Mouse (Mus musculus) liver, embryonic 15.5 days (tissue): ENCODE measurements at regions not wholly inside any gene's neighbourhood (a gene's known extent, or its start where the extent isn't known, plus 50 kb on each side); places are given as distances from the start of the nearest gene placed in this dataset.
A peak's percentile ranks its signal among the peaks of the same experiment; 100 is the strongest.

Experiments
- ATAC-seq: fragments of 200-750 bp; cut with Nextera tagmentation; 2 replicates; pipeline ENCODE4 v1.8.0; 2017; ENCODE audit warnings: moderate number of reproducible peaks, mild to moderate bottlenecking, moderate library complexity; ENCODE audit not compliant: insufficient read depth
- H3K27ac ChIP-seq: fragments of 300-500 bp; sonication (generic); replicated peaks from 2 replicates; pipeline ENCODE4 v1.5.1; 2015; ENCODE audit warnings: mild to moderate bottlenecking, inconsistent platforms
- H3K27me3 ChIP-seq: fragments of 300-500 bp; sonication (generic); 2 replicates; pipeline ENCODE4 v1.6.1; 2015; ENCODE audit warnings: mild to moderate bottlenecking, inconsistent platforms
- H3K36me3 ChIP-seq: fragments of 300-500 bp; sonication (generic); replicated peaks from 2 replicates; pipeline ENCODE4 v1.6.1; 2015; ENCODE audit warnings: moderate library complexity, mild to moderate bottlenecking, inconsistent platforms
- H3K4me1 ChIP-seq: fragments of 300-500 bp; sonication (generic); replicated peaks from 2 replicates; pipeline ENCODE4 v1.6.1; 2015; ENCODE audit warnings: inconsistent platforms
- H3K4me2 ChIP-seq: fragments of 300-500 bp; sonication (generic); 2 replicates; pipeline ENCODE4 v1.6.1; 2015; ENCODE audit warnings: moderate library complexity, mild to moderate bottlenecking, inconsistent platforms
- H3K4me3 ChIP-seq: fragments of 300-500 bp; sonication (generic); replicated peaks from 2 replicates; pipeline ENCODE4 v1.5.1; 2015; ENCODE audit warnings: mild to moderate bottlenecking, inconsistent platforms
- H3K9ac ChIP-seq: fragments of 300-500 bp; sonication (generic); 2 replicates; pipeline ENCODE4 v1.6.1; 2015; ENCODE audit warnings: moderate library complexity, mild to moderate bottlenecking, inconsistent platforms
- H3K9me3 ChIP-seq: fragments of 300-500 bp; sonication (generic); replicated peaks from 2 replicates; pipeline ENCODE4 v1.6.1; 2016; ENCODE audit warnings: inconsistent platforms
- WGBS: fragments of 180-500 bp; shearing (Covaris S2); methylation state at CpG from one replicate; pipeline ENCODE4 v1.1.7; 2015; ENCODE audit warnings: mixed read lengths; ENCODE audit not compliant: insufficient replicate concordance; 5-methylcytosine and 5-hydroxymethylcytosine counted together

DNA sequence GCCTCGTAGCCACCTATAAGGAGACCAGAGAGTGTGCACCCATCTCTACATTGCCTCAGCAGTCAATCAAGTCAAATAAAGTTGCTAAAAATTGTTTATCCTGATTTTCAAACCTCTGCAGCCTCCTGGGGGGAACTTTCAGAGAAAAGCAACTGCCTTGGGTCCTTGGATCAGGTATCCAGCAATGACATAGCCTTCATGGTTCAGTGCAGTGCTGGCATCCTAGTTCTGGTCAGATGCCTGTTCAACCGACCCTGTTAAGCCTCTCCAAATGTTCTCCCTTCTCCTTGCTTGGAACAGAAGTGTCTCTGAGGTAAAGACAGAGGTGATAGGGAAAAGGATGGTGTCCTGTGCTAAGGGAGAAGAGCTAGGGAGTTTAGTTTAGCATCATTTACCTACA is 64.7 kb upstream of the Ppm1h start:
- Histone ChIP-seq H3K9me3 (no peaks in the 10 kb centered on the region), H3K27me3 (no peaks in the 10 kb centered on the region), H3K4me2 (no peak overlapping the region), H3K4me3 (no peak overlapping the region), H3K36me3 (no peaks in the 10 kb centered on the region), H3K4me1 (peaks cover 6% of the 10 kb centered on the region; the same call in 1 of the 2 replicates), H3K9ac (no peak overlapping the region), H3K27ac (no peak overlapping the region)
- 0 out of 2 replicates have a peak, but pooled peaks have one; percentile 5 for ATAC-seq
- 41% methylated on average over 2 of the region's 2 CpGs for WGBS

DNA sequence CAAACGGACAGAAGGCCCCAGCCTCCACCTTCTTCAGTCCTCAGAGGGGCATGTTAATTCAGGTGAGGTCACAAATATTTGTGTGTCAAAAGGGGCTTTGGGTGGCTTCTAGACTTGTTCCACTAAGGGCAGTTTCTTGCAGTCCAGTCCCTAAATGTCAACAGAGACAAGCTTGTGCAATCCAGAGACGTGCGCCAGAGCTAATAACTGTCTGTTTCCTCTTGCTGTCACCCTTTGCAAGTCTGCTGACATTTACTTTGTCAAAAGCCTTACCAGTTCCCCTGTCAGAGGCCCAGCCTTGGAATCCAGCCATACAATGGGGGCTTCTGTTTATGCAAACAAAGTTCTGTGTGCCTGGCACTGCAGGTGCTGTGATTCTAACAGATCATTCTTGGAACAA is 63.8 kb upstream of the Ppm1h start:
- H3K36me3 ChIP-seq = no peaks in the 10 kb centered on the region
- H3K4me2 ChIP-seq = no peak overlapping the region
- H3K27me3 ChIP-seq = no peaks in the 10 kb centered on the region
- H3K4me1 ChIP-seq = peaks cover 9% of the 10 kb centered on the region; the same call in 1 of the 2 replicates
- H3K9ac ChIP-seq = no peak overlapping the region
- H3K4me3 ChIP-seq = no peak overlapping the region
- H3K27ac ChIP-seq = 0 out of 2 replicates have a peak overlapping the region, but pooled peaks have one; percentile 51
- ATAC-seq = peak; percentile 74
- H3K9me3 ChIP-seq = no peaks in the 10 kb centered on the region
- WGBS = 24% methylated on average over 3 of the region's 3 CpGs

DNA sequence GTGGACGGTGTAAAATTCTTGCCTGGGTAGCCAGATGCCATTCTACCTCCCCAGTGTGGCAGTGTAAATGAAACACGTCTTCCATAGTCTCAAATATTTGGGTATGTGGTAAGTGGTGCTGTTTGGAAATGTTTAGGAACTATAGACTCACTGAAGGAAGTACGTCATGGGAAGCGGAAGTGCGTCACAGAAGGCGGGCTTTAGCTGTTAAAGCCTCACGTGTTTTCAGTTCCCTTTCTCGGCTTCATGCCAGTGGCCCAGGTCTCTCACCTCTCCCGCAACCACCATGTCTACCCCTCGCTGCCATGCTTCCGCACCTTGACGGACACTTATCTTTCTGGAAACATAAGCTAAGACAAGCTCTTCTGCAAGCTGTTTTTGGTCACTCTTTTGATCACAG is 62.9 kb upstream of the Ppm1h start:
- Histone ChIP-seq H3K4me3 (no peak overlapping the region), H3K9me3 (no peaks in the 10 kb centered on the region), H3K36me3 (no peaks in the 10 kb centered on the region), H3K27me3 (no peaks in the 10 kb centered on the region), H3K9ac (no peak overlapping the region), H3K27ac (no peak overlapping the region), H3K4me2 (no peak overlapping the region), H3K4me1 (peaks cover 9% of the 10 kb centered on the region; the same call in 1 of the 2 replicates)
- no peak for ATAC-seq
- 72% methylated on average over 12 of the region's 12 CpGs for WGBS

DNA sequence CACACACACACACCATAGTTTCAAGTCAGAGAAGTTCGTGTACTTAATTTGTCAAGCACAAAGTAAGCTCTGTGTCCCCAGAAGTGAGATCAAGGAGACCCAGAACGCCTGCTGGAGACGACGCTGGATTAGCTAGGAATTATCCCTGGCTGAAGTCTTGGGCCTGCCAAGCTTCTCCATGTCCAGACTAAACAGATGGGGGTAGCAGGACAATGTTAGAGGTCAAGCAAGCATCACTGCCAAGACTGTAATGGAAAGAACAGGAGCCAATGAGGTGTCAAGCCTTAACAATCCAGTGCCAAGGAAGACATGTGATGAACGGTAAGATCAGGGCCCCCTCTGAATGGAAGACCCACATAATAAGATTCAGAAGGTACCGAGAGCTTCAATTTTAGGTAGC is 62.2 kb upstream of the Ppm1h start:
- H3K9me3 ChIP-seq = no peaks in the 10 kb centered on the region
- 72% methylated on average over 6 of the region's 6 CpGs for WGBS
- ATAC-seq = no peak

DNA sequence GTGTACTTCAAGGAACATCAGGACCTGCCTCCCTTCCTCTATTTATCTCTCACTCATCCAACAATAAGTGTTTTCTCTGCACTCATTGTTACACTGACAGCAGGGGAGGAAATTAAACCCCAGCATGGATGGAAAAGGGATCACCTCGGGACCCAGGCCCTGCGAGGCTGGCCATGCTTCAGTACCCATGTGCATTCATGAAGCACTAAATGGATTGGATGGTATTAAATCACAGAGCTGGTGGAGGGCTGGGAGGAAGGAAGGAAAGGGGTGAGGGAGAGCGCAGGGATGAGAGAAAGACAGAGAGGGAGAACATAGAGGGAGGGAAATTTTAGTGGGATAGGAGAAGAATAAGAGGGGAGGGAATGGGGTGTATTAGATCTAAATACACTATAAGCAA is 59.7 kb upstream of the Ppm1h start:
- Histone ChIP-seq H3K9me3 (no peaks in the 10 kb centered on the region), H3K36me3 (no peaks in the 10 kb centered on the region), H3K4me3 (no peak overlapping the region), H3K27me3 (no peaks in the 10 kb centered on the region), H3K4me2 (no peak overlapping the region), H3K27ac (no peak overlapping the region), H3K4me1 (0 out of 2 replicates have a peak, but pooled peaks cover 9% of the 10 kb centered on the region), H3K9ac (no peak overlapping the region)
- no peak for ATAC-seq
- WGBS = 59% methylated on average over 3 of the region's 3 CpGs

More for the DNA sequence above, 62.2 kb upstream of the Ppm1h start:
- no peaks in the 10 kb centered on the region for H3K36me3 ChIP-seq
- no peaks in the 10 kb centered on the region for H3K27me3 ChIP-seq
- H3K4me2 ChIP-seq = no peak overlapping the region
- no peak overlapping the region for H3K27ac ChIP-seq
- no peak overlapping the region for H3K4me3 ChIP-seq
- H3K4me1 ChIP-seq = peaks cover 9% of the 10 kb centered on the region; the same call in 1 of the 2 replicates
- H3K9ac ChIP-seq = no peak overlapping the region

DNA sequence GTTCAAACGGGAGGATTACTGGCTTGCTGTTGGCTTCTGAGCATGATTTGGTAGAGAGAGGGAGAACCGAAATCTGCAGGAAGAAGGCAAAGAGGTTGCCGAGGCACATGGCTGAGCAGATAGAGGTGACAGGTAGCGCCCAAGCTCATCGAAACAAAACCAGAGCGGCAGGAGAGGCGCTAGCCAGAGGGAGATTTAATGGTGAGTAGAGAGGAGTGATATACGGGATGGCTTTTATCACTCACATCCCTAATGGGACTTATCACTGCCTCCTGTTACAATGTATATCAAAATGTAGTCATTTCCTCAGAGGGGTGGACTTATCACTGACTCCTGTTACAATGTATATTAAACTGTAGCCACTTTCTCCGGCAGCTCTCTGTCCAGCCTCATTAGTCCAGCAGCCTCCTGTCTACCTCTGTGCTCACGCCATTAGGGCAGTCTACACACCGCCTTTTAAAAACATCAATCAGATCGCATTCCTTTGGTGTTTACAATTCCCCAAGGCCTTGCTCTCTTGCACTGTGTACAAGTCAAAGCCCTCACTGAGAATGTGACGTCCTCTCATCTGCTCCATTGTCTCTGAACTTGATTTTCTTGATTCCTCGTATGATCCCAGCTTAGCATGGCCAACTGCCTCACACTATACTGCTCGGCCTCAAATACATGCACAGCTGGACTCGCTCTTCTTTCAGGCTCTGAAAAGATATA is 59.0 kb upstream of the Ppm1h start:
- H3K4me2 ChIP-seq = no peak overlapping the region
- H3K4me3 ChIP-seq = no peak overlapping the region
- no peaks in the 10 kb centered on the region for H3K36me3 ChIP-seq
- H3K9me3 ChIP-seq = no peaks in the 10 kb centered on the region
- 0 out of 2 replicates have a peak, but pooled peaks cover 4% of the 10 kb centered on the region for H3K4me1 ChIP-seq
- 0 out of 2 replicates have a peak, but pooled peaks have one; percentile 37 for ATAC-seq
- H3K27ac ChIP-seq = no peak overlapping the region
- 67% methylated on average over 16 of the region's 16 CpGs for WGBS
- H3K27me3 ChIP-seq = no peaks in the 10 kb centered on the region
- no peak overlapping the region for H3K9ac ChIP-seq
